Mouse (Mus musculus) lung, adult 2 months (tissue): ENCODE data around the gene Psmd1.

ENCODE experiments used
- CTCF ChIP-seq: fragments of 200-500 bp; IDR thresholded peaks from 2 replicates; pipeline ENCODE4 v1.5.1; 2011; ENCODE audit warnings: mild to moderate bottlenecking, low read length, control low read depth; ENCODE audit not compliant: insufficient read depth
- POLR2A ChIP-seq: fragments of 200-500 bp; IDR thresholded peaks from 2 replicates; pipeline ENCODE4 v1.6.1; 2011; ENCODE audit warnings: low read depth, mild to moderate bottlenecking, control low read depth, low read length, borderline replicate concordance; ENCODE audit errors: extremely low read depth

- TF ChIP-seq POLR2A (no peak), CTCF (no peak)
These were observed 12.4 kb downstream of the Psmd1 start for GRCm38 (mm10) chr1:86076565-86076964.
